Mouse (Mus musculus): ENCODE measurements at regions not wholly inside any gene's neighbourhood (a gene's known extent, or its start where the extent isn't known, plus 50 kb on each side); places are given as distances from the start of the nearest gene placed in this dataset.

DNA sequence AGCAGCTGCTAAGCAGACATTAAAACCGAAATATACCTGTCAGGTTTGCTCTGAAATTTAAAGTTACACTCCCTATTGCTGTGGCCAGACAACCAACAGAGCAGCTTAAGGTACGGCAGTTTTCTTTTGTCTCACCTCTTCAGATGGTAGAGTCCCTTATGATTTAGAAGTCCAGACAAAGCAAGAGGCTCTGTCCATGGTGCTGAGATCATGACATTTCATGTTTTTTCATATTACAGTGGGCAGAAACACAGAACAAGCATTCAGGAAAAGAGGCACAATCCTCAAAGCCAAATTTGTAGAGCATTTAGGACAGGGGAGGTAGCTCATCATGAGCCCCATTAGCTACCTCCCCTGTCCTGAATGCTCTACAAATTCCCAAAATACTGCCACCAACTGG lies 620.0 kb downstream of the Dnah5 start:
- no peaks in the 10 kb centered on the region for H3K27me3 ChIP-seq
- no peak overlapping the region for H3K4me3 ChIP-seq (replicated peaks)
- no peak overlapping the region for H3K9ac ChIP-seq
- ATAC-seq (ENCODE audit: low read depth), result no peak
- DNase-seq, result no peak
- no peaks in the 10 kb centered on the region for H3K4me1 ChIP-seq (replicated peaks)
- no peaks in the 10 kb centered on the region for H3K9me3 ChIP-seq (replicated peaks)
- WGBS (ENCODE audit: insufficient replicate concordance), result 47% methylated on average over 2 of the region's 2 CpGs
- H3K36me3 ChIP-seq, result no peaks in the 10 kb centered on the region
- H3K4me2 ChIP-seq, result no peak overlapping the region
- H3K27ac ChIP-seq, result no peak overlapping the region

DNA sequence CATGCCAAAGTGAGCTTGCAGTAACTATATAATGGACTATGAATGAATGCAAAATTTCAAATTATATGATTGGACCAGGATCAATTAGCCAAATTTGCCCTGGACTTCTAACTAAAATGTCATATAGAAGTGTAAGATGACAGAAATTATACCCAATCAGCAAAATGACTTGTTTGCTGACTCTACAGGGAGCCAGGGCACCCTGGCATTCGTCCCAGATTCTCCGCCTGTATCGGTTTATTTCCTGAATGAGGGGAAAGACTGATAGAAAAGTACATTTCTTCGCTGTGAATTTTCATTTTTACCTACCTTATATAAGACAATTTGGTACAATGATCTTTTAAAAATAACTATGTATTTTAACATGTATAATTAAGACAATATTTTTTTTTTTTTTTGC lies 631.3 kb downstream of the Dnah5 start:
- Histone ChIP-seq H3K9me3 (replicated peaks) (no peaks in the 10 kb centered on the region), H3K36me3 (no peaks in the 10 kb centered on the region)
- WGBS (ENCODE audit: insufficient replicate concordance), result 54% methylated on average over 4 of the region's 4 CpGs

GRCm38 (mm10) chr15:28840322-28840721 lies 636.8 kb downstream of the Dnah5 start:
- H3K9ac ChIP-seq, result no peak overlapping the region
- no peak overlapping the region for H3K4me2 ChIP-seq
- H3K27me3 ChIP-seq, result no peaks in the 10 kb centered on the region
- no peak overlapping the region for H3K27ac ChIP-seq
- no peak overlapping the region for H3K4me3 ChIP-seq (replicated peaks)
- WGBS (ENCODE audit: insufficient replicate concordance), result 58% methylated on average over 1 of the region's 1 CpGs
- ATAC-seq (ENCODE audit: low read depth) (no peak), DNase-seq (no peak)
- H3K4me1 ChIP-seq (replicated peaks), result no peaks in the 10 kb centered on the region
- no peaks in the 10 kb centered on the region for H3K9me3 ChIP-seq (replicated peaks)
- H3K36me3 ChIP-seq, result no peaks in the 10 kb centered on the region

More for the DNA sequence above, 631.3 kb downstream of the Dnah5 start:
- Histone ChIP-seq H3K27me3 (no peaks in the 10 kb centered on the region), H3K4me2 (no peak overlapping the region), H3K4me3 (replicated peaks) (no peak overlapping the region), H3K9ac (no peak overlapping the region), H3K27ac (no peak overlapping the region), H3K4me1 (replicated peaks) (no peaks in the 10 kb centered on the region)
- no peak for ATAC-seq (ENCODE audit: low read depth)
- DNase-seq, result no peak

- H3K4me2 ChIP-seq, result no peak overlapping the region
- ATAC-seq (ENCODE audit: low read depth) (peak; percentile 65; the same call in 1 of the 2 replicates), DNase-seq (no peak)
- no peaks in the 10 kb centered on the region for H3K9me3 ChIP-seq (replicated peaks)
- no peak overlapping the region for H3K27ac ChIP-seq
- no peak overlapping the region for H3K9ac ChIP-seq
- WGBS (ENCODE audit: insufficient replicate concordance), result 29% methylated on average over 2 of the region's 2 CpGs
- no peaks in the 10 kb centered on the region for H3K4me1 ChIP-seq (replicated peaks)
- no peaks in the 10 kb centered on the region for H3K27me3 ChIP-seq
- H3K36me3 ChIP-seq, result no peaks in the 10 kb centered on the region
- no peak overlapping the region for H3K4me3 ChIP-seq (replicated peaks)
Measured at GRCm38 (mm10) chr15:28856419-28856818, 652.9 kb downstream of the Dnah5 start.

DNA sequence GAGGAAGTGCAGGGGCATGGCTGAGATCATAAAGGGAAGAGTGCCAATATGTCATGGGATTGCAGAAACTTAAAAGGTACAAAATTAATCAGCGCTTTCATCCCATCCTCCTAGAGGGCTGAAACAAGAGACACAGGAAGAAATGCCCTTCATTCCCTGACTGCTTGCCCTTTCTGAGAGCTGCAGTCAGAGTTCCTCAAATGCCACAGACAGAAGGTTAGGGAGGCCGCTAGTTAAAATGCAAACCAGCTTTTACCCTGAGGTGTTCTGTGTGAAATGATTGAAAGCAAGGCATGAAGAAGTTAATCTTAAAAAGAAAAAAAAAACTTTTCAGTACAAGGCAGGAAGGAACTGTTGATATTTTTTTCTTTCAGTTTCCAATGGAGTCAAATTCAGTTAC lies 654.6 kb downstream of the Dnah5 start:
- Histone ChIP-seq H3K27me3 (no peaks in the 10 kb centered on the region), H3K4me3 (replicated peaks) (no peak overlapping the region), H3K4me2 (no peak overlapping the region), H3K36me3 (no peaks in the 10 kb centered on the region), H3K9me3 (replicated peaks) (no peaks in the 10 kb centered on the region), H3K4me1 (replicated peaks) (no peaks in the 10 kb centered on the region), H3K27ac (no peak overlapping the region), H3K9ac (no peak overlapping the region)
- ATAC-seq (ENCODE audit: low read depth) (no peak), DNase-seq (no peak)
- 76% methylated on average over 2 of the region's 2 CpGs for WGBS (ENCODE audit: insufficient replicate concordance)

GRCm38 (mm10) chr15:28864101-28864500 lies 660.5 kb downstream of the Dnah5 start:
- Histone ChIP-seq H3K4me2 (no peak overlapping the region), H3K9me3 (replicated peaks) (no peaks in the 10 kb centered on the region), H3K36me3 (no peaks in the 10 kb centered on the region), H3K4me3 (replicated peaks) (no peak overlapping the region), H3K9ac (no peak overlapping the region), H3K4me1 (replicated peaks) (no peaks in the 10 kb centered on the region), H3K27me3 (no peaks in the 10 kb centered on the region), H3K27ac (no peak overlapping the region)
- DNase-seq, result no peak
- 59% methylated on average over 1 of the region's 1 CpGs for WGBS (ENCODE audit: insufficient replicate concordance)
- no peak for ATAC-seq (ENCODE audit: low read depth)

DNA sequence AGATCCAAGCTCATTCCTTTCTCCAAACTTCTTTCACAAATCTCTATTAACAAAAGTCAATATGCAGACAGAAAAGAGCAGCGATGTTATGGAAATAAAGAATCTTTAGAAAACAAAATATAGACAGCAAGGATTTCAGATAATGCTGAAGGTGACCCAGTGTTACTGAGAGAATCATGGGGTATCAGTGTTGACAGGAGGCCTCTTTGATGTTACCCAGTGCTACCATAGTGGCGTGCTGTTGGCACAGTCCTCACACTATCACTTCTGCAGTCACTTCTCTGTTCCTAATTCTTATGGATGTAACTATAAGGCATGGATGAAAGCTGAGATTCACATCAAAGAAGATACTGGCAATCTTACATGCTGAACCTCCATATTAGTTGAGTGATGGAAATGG lies 661.4 kb downstream of the Dnah5 start:
- Histone ChIP-seq H3K4me2 (no peak overlapping the region), H3K9me3 (replicated peaks) (no peaks in the 10 kb centered on the region), H3K27me3 (no peaks in the 10 kb centered on the region), H3K4me1 (replicated peaks) (no peaks in the 10 kb centered on the region), H3K36me3 (no peaks in the 10 kb centered on the region), H3K27ac (no peak overlapping the region), H3K9ac (no peak overlapping the region), H3K4me3 (replicated peaks) (no peak overlapping the region)
- WGBS (ENCODE audit: insufficient replicate concordance), result 63% methylated on average over 2 of the region's 2 CpGs
- DNase-seq (no peak), ATAC-seq (ENCODE audit: low read depth) (no peak)

DNA sequence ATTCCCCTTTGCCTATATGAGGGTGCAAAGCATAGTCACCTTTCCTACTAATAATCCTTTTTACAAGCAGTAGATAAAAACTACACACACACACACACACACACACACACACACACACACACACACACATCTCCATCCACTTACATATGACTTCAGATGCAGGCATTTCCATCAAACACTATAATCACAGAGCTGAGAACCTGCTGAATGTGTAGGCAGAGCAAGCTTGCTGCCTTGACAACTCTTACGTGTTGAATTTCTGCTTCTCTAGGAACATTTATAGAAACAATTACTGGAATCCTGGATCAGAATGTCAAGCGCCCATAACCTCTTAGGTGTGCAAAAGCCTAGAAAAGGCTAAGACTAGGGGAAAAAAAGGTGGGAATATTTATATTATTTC lies 669.4 kb downstream of the Dnah5 start:
- H3K27ac ChIP-seq, result no peak overlapping the region

DNA sequence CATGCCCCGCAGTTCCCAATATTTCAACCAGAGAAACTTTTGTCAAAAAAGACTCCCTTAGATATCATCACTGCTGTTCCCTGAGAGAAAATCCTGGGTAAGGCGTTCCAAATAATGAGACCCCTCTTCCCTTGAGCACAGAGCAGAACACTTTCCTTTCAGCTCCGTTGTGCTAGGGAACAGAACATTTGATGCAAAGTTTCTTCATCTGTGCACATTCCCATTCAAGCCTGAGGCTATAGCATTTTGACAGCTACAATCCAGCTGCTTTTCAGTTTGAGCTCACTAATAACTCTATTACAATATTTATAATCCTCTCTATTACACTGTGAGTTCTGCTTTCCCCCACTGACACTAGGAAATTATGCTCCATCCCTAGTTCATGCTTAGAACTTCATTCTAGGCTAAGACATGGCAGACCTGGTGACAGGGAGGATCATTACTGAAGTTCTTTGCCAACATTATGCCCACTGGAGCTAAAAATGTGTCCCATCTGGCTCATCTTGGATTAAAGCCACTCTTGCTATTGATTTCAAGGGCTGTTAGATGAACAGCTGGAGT lies 692.8 kb downstream of the Dnah5 start:
- no peak overlapping the region for H3K4me2 ChIP-seq
- no peaks in the 10 kb centered on the region for H3K9me3 ChIP-seq (replicated peaks)
- DNase-seq (no peak), ATAC-seq (ENCODE audit: low read depth) (no peak)
- no peaks in the 10 kb centered on the region for H3K4me1 ChIP-seq (replicated peaks)
- H3K9ac ChIP-seq, result no peak overlapping the region
- H3K27ac ChIP-seq, result no peak overlapping the region
- no peaks in the 10 kb centered on the region for H3K27me3 ChIP-seq
- H3K4me3 ChIP-seq (replicated peaks), result no peak overlapping the region
- H3K36me3 ChIP-seq, result no peaks in the 10 kb centered on the region
- 51% methylated on average over 3 of the region's 3 CpGs for WGBS (ENCODE audit: insufficient replicate concordance)

More for the DNA sequence above, 669.4 kb downstream of the Dnah5 start:
- H3K9me3 ChIP-seq (replicated peaks), result no peaks in the 10 kb centered on the region
- H3K27me3 ChIP-seq, result no peaks in the 10 kb centered on the region
- no peaks in the 10 kb centered on the region for H3K4me1 ChIP-seq (replicated peaks)
- H3K4me2 ChIP-seq, result no peak overlapping the region
- no peak overlapping the region for H3K9ac ChIP-seq
- 58% methylated on average over 2 of the region's 2 CpGs for WGBS (ENCODE audit: insufficient replicate concordance)
- no peaks in the 10 kb centered on the region for H3K36me3 ChIP-seq
- no peak overlapping the region for H3K4me3 ChIP-seq (replicated peaks)
- ATAC-seq (ENCODE audit: low read depth) (no peak), DNase-seq (no peak)

DNA sequence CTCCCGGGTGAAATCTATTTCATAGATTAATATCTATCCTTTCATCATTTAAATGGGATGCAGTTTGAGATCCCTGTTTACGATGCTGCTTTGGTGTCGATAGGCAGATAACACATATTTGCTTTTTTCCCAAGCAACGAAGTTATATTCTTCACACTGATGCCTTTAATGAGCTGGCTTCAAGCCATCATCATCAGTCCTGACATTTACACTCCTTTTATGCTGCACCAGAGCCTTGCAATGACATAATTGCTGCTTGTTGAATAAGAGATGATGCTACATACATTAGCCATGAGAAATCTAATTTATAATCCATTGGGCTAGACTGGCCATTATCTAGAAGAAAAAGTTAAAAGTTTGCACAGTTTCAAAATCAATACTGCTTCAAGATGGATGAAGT lies 718.9 kb downstream of the Dnah5 start:
- Histone ChIP-seq H3K4me1 (replicated peaks) (no peaks in the 10 kb centered on the region), H3K4me3 (replicated peaks) (no peak overlapping the region), H3K27me3 (no peaks in the 10 kb centered on the region), H3K36me3 (no peaks in the 10 kb centered on the region), H3K9me3 (replicated peaks) (no peaks in the 10 kb centered on the region), H3K4me2 (no peak overlapping the region), H3K9ac (no peak overlapping the region), H3K27ac (no peak overlapping the region)
- WGBS (ENCODE audit: insufficient replicate concordance), result 60% methylated on average over 4 of the region's 4 CpGs
- DNase-seq (no peak), ATAC-seq (ENCODE audit: low read depth) (no peak)

GRCm38 (mm10) chr15:28948245-28948644 lies 744.7 kb downstream of the Dnah5 start:
- Histone ChIP-seq H3K27me3 (no peaks in the 10 kb centered on the region), H3K4me2 (no peak overlapping the region), H3K36me3 (no peaks in the 10 kb centered on the region), H3K4me1 (replicated peaks) (no peaks in the 10 kb centered on the region), H3K9ac (no peak overlapping the region), H3K4me3 (replicated peaks) (no peak overlapping the region), H3K27ac (no peak overlapping the region), H3K9me3 (replicated peaks) (no peaks in the 10 kb centered on the region)
- ATAC-seq (ENCODE audit: low read depth) (no peak), DNase-seq (no peak)
- 39% methylated on average over 1 of the region's 1 CpGs for whole genome bisulfite sequencing (ENCODE audit: insufficient replicate concordance)
